ENCODE assay signal across 10 mouse cellular contexts in the genomic region with DNA sequence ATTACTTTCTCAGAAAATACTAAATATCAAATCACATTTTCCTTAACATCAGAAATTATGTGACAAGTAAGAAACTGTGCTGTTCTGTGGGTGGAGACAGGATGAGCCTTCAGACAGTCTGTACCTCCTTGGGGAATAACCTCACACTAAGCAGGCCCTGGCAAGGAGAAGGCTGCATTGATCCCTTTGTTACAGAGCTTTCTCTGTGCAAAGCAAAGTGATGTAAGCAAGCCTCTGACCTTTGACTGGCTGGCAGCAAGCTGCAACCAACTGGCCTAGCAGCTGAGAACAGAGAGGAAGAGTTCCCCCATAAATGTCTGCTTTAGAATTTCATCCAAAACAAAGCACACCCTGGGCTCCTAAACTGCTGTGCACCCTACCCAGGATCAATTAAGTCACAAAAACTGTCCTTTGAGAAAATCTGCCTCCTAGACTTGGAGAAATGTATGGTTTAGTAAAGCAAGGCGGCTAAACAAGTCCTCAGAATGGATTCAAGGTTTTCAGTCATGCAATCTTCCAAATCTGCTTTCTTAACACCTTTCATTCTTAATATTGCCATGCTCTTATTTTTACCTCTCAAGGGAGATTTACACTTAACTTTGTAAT. TPM values are rescaled to one million over a fixed set of nuclear protein-coding genes. Genes with fewer than 3 reads are reported as not detected.
DNase-seq lines count a peak whose midpoint lies in the region; ATAC-seq lines count a peak whose summit lies in the region.
"Had no signal": no experiment of that assay in that cellular context is flagged by ENCODE, and none has a peak within 500 bp of the region (broad histone marks: within the 10 kb centered on the region; RNA-seq: fewer than 3 reads in every experiment).

No protein-coding gene starts in this region.

- no peak overlapping the region for H3K9ac ChIP-seq in hindbrain, embryonic 13.5 days
- no peak overlapping the region for H3K9ac ChIP-seq in intestine, embryonic 15.5 days

- H3K36me3 ChIP-seq in hindbrain, embryonic 10.5 days = no peaks in the 10 kb centered on the region
- H3K36me3 ChIP-seq in hindbrain, embryonic 13.5 days = no peaks in the 10 kb centered on the region
- no peaks in the 10 kb centered on the region for H3K36me3 ChIP-seq in intestine, embryonic 15.5 days

- H3K27me3 ChIP-seq in hindbrain, embryonic 10.5 days (ENCODE audit: insufficient read depth, poor library complexity, severe bottlenecking) = no peaks in the 10 kb centered on the region
- no peaks in the 10 kb centered on the region for H3K27me3 ChIP-seq in hindbrain, embryonic 13.5 days
- H3K27me3 ChIP-seq in intestine, embryonic 15.5 days (replicated peaks) = no peaks in the 10 kb centered on the region

- H3K27ac ChIP-seq in hindbrain, embryonic 10.5 days = peak overlapping the region; percentile 84
- H3K27ac ChIP-seq in hindbrain, embryonic 13.5 days = no peak overlapping the region
- H3K27ac ChIP-seq in intestine, embryonic 15.5 days = peak overlapping the region; percentile 67

- no peaks in the 10 kb centered on the region for H3K9me3 ChIP-seq in hindbrain, embryonic 10.5 days
- H3K9me3 ChIP-seq in hindbrain, embryonic 13.5 days = no peaks in the 10 kb centered on the region
- H3K9me3 ChIP-seq in intestine, embryonic 15.5 days = no peaks in the 10 kb centered on the region

- WGBS in hindbrain, embryonic 10.5 days = 67% methylated on average over 1 of the region's 1 CpGs
- WGBS in hindbrain, embryonic 13.5 days = 65% methylated on average over 1 of the region's 1 CpGs
- WGBS in intestine, embryonic 15.5 days = 63% methylated on average over 1 of the region's 1 CpGs

- intact Hi-C loops in heart, postnatal 14 days (cut with DNase I) = no loop called here

- DNase-seq in hindbrain, embryonic 10.5 days (ENCODE audit: low spot score) = peak; percentile 65
- peak; percentile 84 for DNase-seq in embryo, embryonic 10.5 days (ENCODE audit: low spot score)
- peak; percentile 73 for DNase-seq in mesoderm, embryonic 11.5 days (ENCODE audit: low read depth, low spot score)
- no peak for DNase-seq in frontal cortex, postnatal 10 days (ENCODE audit: low spot score in 2 of 2)
- no peak for DNase-seq in right cerebral cortex, adult 18-20 months
- no peak for DNase-seq in heart, postnatal 14 days
- DNase-seq: lung, postnatal 36 days had no signal

- no peak overlapping the region for H3K4me3 ChIP-seq in hindbrain, embryonic 10.5 days
- no peak overlapping the region for H3K4me3 ChIP-seq in hindbrain, embryonic 13.5 days
- H3K4me3 ChIP-seq in intestine, embryonic 15.5 days (replicated peaks) = no peak overlapping the region

- no peak for ATAC-seq in hindbrain, embryonic 13.5 days (ENCODE audit: low FRiP score)
- peak; percentile 77 for ATAC-seq in intestine, embryonic 15.5 days

- no peak overlapping the region for H3K4me2 ChIP-seq in hindbrain, embryonic 13.5 days
- no peak overlapping the region for H3K4me2 ChIP-seq in intestine, embryonic 15.5 days (replicated peaks)

- H3K4me1 ChIP-seq in hindbrain, embryonic 10.5 days (replicated peaks) = peaks cover 6% of the 10 kb centered on the region
- 0 out of 2 replicates have a peak, but pooled peaks cover 3% of the 10 kb centered on the region for H3K4me1 ChIP-seq in hindbrain, embryonic 13.5 days (replicated peaks)
- peaks cover 2% of the 10 kb centered on the region; the same call in 1 of the 2 replicates for H3K4me1 ChIP-seq in intestine, embryonic 15.5 days (replicated peaks)

RNA-seq across cellular contexts. Expression of gene Speer4f2, which starts 46.3 kb away (rescaled TPM):
- polyA plus RNA-seq in hindbrain, embryonic 10.5 days (2016; fragmentation: Nextera tagmentation; extraction: Ambion mirVana) = not detected in 2 replicates
- not detected in 2 replicates for polyA plus RNA-seq in hindbrain, embryonic 13.5 days (2015; fragmentation: Nextera tagmentation; extraction: Ambion mirVana)
- not detected in 2 replicates for polyA plus RNA-seq in intestine, embryonic 15.5 days (2015; fragmentation: Nextera tagmentation; extraction: Ambion mirVana)
- not detected for total RNA-seq in heart, postnatal 14 days (2021)
- polyA plus RNA-seq: heart, postnatal 0 days had no signal

RNA-seq across cellular contexts. Expression of gene Speer4f1, which starts 56.6 kb away (rescaled TPM):
- not detected in 2 replicates for polyA plus RNA-seq in hindbrain, embryonic 10.5 days (2016; fragmentation: Nextera tagmentation; extraction: Ambion mirVana)
- not detected in 2 replicates for polyA plus RNA-seq in hindbrain, embryonic 13.5 days (2015; fragmentation: Nextera tagmentation; extraction: Ambion mirVana)
- not detected in 2 replicates for polyA plus RNA-seq in intestine, embryonic 15.5 days (2015; fragmentation: Nextera tagmentation; extraction: Ambion mirVana)
- not detected for total RNA-seq in heart, postnatal 14 days (2021)
- polyA plus RNA-seq: heart, postnatal 0 days had no signal

Comparison
In these comparisons a context has a peak if more than half of its experiments do, and no peak if none do; other contexts are left out.
1. DNase-seq: peak in hindbrain, embryonic 10.5 days (single experiment), embryo, embryonic 10.5 days (single experiment) and mesoderm, embryonic 11.5 days (single experiment); none in frontal cortex, postnatal 10 days (0 of 2), right cerebral cortex, adult 18-20 months (single experiment) and heart, postnatal 14 days (0 of 2).